Mouse (Mus musculus) skeletal muscle tissue, adult 2 months (tissue): ENCODE measurements around the gene Pafah2.

ENCODE experiments used
- DNase-seq: peaks from one replicate; pipeline ENCODE4 v3.0.0-alpha.2; 2012; ENCODE audit warnings: low read depth, low spot score

The Pafah2 gene

DNA sequence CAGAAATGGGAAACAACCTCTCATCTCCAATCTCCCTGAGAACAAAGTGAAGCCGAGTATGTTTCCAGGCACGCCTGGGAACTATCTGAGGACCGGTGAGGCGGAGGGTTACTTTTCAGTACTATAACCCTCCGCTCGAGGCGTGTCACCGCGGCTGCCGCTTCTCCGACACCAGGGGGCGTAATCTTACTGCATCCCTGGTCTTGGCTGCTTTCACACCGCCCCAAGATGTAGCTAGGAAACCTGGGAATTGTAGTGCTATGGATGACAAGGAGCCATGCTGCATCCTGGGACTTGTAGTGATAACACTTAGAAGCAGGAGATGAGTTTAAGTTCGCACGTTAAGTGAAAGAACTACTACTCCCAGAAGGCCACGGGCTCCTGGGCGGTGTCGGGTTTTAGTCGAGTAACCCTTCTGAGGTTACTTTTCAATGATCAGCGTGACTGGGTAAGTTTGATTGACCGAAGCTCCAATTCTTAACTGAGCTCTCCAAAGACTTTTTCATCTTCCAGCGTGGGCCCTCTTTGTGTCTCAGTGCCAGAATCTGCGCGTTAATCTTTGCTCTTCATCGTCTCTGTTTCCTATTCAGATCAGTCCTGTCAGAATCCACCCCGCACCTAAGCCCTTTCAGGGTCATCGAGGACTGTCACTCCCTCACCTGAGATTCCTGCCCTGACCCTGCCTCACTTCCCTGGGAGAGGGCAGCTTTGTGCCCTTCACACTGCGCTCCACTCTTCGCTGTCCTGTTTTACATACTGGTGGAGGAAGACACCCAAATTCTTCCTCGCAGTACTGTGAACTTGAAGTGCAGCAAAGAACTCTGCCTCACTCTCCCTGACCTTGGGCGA is at the start of gene Pafah2:
Pafah2 (plus strand) TSS at position 344 of the 849 bp plus-strand sequence.
- peak; percentile 99 for DNase-seq

DNA sequence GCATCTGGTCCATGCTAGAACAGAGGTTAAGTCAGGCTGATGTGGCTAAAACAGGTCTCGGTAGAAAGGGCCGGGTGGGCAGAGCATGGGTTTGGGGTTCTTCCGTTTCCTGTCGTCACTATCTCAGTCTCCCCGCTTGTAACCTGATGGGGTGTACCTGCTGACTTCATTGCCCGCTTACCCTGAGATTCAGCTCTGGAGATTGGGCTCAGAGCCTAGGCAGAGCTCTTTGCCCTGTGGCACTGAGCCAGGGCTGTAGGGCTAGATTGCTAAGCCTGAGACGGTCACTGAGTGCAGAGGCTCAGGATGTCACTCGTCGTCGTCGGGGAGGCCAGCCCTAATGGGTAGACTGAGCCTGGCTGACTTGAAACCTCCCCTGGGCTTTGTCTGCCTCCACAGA is 48.0 kb upstream of the Pafah2 start:
- DNase-seq = peak; percentile 58

DNA sequence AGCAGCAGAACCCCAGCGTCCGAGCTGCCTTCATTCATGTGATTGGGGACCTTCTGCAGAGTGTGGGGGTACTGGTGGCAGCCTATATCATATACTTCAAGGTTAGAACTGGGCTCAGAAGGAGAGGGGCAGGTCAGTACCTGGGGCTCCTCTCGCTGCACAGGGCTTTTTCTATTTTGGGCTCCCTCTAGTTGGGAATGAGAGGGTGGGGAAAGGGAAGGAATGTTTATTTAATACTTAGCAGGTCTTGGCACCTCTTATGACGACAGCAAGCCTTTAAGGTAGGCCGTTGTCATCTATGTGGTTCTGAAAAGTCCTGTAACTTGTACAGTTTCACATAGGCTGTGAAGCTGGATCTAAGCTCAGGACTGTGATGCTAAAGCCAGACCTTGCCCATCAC is 47.6 kb upstream of the Pafah2 start:
- no peak for DNase-seq

DNA sequence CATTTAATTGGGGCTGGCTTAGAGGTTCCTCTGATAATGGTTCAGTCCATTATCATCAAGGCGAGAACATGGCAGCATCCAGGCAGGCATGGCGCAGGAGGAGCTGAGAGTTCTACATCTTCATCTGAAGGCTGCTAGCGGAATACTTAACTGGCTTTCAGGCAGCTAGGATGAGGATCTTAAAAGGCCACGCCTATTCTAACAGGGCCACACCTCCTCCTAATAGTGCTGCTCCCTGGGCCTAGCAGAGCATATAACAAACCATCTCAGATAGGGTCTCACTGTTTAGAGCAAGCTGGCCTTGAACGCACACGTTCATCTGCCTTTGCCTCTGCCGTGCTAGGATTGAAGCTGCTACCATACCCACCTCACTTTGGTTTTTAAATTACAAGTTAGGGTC is 46.3 kb upstream of the Pafah2 start:
- no peak for DNase-seq

DNA sequence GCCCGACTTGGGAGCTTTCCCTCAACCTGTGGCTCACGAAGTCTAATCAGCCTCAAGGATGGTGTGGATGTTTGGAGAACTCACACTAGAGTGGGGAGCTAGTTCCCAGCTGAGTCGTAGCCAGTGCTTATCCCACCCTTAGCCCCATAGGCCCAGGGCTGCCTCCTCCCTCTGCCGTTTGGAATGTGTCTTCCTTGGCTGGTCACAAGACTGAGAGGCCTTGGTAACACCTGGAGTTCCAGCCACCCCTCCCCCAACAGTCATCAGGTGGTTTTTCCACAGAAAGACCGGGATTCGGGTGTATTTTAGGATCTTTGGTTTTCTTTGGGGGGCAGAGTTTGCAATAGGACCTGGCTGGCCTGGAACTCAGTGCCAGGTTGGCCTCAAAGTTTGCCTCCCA is 45.5 kb upstream of the Pafah2 start:
- DNase-seq = no peak

DNA sequence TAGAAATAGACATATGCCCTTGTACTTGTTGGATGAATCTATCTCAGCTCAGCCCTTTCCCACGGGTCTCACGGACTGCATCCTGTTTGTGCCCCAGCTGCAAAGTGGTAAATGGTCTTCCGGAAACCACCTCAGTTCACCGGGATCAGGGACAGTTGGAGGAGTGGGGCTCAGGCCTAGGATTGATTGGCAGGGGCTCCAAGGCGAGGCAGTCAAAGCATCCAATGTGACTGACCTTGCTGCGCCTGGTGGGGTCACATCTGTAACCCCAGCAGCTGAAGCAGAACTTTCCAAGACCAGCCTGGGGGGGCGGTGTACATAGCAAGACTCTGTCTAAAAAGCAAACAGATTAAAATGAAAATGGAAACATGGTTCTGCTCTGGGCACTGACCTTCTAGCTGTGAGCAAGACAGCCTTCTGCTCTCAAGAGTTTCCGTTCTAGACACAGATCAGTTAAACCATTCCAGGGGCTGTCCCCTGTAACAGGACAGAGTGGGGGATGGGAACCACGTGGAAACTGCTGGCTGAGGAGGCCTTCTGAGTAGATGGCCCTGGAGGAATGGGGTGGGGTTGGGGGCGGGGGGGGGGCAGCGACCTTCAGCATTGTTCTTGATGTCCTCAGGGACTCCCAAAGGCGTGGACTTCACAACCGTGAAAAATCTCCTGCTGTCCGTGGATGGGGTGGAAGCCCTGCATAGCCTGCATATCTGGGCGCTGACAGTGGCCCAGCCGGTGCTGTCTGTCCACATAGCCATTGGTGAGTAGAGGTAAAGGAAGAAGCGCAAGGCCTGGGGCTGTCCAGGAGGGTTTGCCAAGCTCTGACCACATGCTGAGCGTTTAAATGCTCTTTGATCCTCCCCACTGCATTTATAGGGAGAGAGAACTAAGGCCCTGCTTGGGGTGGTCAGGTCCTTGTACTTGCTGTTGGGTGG is 44.5 kb upstream of the Pafah2 start:
- no peak for DNase-seq

DNA sequence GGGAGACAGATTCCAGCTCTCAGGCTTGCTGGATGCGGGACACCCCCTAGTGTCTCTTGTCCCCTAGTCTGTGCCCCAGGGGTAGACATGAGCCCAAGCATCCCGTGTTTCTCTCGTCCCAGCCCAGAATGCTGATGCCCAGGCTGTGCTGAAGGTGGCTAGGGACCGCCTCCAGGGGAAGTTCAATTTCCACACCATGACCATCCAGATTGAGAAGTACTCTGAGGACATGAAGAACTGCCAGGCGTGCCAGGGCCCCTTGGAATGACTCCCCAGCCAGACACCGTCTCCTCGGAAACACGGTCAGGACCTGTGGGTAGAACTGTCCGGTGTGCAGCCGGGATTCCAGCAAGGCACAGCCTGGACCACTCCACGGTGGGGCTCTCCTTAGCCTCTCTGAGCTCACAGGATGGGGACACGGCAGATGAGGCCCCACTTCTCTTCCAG is 43.8 kb upstream of the Pafah2 start:
- DNase-seq = peak; percentile 60

DNA sequence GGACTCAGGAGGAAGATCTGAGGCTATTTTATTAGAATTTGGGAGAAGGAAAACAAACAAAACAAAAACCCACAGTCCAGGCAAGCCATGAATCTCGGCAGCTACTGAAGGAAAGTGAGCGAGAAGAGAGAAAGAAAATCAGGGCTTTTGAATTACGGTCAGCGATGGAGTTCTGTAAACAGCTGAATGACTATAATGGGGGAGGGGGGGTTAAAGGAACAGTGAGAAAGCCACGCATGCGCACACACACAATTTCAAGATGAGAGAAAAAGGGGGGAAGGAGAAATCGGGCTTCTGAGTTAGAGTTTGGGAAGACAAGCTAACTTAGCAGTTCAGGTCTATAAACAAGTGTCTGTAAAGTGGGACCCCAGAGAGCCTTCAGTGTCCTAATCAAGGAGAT is 43.2 kb upstream of the Pafah2 start:
- no peak for DNase-seq

DNA sequence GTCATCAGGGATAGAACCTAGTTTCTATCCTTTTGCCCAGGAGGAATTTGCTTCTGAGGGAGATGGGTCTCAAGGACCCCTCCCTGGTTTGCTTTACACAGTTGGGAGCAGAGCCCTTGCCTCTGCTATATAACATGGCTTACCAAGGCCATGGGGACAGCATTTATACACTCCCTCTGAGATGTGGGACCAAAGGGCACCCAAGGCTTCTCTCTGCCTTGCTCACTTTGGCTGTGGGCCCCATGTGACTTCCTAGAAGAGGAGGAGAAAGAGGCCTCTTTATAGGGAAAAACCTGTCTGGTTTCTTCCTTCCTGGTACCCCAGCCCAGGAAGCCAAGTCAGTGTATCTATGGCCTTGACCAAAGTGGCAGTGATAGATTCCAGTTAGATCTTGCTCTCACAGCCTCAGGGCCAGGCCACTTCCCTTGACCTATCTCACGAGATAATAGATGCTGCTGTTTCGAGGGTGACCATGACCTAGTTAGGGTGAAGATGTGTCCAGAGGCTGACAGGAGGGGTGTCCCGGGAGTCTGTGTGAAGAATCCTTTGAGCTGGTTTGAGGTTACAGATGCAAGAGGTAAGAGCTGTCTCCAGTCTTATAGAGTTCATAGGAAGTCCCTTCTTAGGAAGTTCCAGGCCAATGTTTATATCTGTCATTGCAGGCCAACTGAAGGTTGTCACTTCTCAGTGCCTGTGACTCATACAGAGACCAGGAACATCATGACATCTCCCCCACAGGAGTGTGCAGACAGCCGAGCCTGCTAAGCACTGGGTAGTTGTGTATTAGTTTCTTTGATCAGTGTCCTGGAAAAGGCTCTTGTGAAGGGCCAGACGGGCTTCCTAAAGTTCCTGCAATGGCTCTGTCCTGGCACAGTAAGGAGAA is 42.4 kb upstream of the Pafah2 start:
- DNase-seq = no peak

DNA sequence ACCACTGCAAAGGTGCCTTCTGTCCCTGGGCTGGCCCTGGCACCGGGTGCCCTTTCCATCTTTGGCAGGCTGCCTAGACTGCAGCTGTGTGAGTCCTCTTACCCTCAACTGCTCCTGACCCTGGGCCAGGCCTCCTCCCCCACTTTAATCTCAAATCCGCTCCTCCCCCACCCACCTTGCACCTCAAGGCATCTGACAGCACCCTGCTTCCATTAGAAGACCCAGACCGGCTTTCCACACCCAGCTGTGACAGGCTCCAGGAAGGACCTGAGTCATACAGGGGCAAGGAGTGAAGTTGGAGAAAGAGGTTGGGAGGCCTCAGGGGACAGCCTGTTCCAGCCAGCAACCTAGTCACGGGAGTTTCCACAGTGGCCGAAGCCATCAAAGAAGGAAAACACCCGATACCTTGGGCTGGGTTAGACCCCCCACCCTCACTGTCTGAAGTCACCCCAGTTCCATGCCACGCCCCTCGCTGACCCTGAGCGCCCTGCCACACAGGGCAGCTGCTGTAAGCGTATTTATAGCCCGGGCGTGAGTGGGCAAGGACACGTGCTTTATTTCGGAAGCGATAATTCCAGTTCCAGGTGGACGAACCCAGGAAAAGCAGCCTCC is 40.2 kb upstream of the Pafah2 start:
- DNase-seq = peak; percentile 94

DNA sequence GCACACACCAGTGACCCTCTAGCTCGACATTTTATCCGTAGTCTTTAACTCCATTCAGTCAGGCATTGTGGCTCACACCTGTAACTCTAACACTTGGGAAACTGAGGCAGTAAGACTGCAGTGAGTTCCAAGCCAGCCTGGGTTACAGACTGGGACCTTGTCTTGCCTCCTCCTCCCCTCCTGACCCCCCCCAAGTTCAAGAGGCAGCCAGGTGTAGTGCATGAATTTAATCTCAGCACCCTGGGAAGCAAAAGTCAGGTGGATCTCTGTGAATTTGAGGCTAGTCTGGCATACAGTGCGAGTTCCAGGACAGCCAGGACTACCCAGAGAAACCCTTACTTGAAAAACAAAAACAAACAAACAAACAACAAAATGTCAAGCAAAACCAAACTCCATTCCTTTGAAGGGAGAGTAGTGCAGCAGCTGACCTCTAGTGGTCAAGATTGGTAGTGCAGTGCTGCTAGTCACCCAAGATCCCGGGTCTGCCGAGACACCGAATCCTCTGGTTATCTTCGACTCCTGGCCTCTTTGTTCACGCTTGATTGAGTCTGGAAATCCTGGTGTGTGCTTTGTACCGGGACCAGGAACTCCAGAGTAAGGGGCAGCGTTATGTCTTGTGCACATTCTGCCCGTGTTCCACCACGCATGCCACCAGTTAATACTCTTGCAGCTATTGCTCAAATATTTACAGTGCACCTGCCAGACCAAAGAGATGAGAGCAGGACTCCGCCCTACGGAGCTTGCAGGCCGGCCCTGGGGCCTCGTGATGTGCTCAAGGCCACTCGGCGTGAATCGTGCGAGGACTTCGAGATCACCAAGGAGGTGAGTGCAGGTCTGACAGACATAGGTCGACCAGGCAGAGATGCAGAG is 39.3 kb upstream of the Pafah2 start:
- DNase-seq = peak; percentile 74

DNA sequence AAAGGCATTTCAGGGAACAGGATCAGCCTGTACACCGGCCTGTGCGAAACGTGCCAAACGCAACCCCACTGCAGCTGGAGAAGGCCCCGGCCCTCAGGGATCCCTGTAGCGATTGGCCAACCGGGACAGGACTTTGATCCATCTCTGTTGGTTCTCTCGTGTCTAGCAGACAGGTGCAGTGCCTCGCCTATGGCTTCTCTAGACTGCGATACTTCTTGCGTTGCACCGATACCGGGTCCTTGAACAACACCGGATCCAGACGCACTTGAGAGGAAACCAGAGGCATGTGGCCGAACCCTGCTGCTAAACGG is 38.7 kb upstream of the Pafah2 start:
- no peak for DNase-seq

DNA sequence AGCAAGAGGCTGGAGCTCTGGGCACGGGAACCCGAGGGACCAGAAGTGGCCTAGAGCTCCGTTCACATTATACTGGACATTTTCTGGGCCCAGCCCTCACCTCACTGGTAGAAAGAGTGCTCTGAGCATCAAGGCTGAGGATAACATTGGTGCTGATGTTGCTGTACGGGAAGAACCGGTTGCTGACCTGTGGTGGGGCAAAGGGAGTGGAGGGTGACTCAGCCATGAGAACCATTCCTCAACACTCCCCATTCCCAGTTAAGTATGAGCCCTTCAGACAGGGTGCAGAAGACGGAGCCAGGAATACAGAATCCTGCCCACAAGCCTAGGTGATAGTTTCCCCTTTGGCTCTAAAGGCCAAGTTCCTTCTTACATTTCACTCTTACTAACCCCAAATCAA is 36.5 kb upstream of the Pafah2 start:
- no peak for DNase-seq

DNA sequence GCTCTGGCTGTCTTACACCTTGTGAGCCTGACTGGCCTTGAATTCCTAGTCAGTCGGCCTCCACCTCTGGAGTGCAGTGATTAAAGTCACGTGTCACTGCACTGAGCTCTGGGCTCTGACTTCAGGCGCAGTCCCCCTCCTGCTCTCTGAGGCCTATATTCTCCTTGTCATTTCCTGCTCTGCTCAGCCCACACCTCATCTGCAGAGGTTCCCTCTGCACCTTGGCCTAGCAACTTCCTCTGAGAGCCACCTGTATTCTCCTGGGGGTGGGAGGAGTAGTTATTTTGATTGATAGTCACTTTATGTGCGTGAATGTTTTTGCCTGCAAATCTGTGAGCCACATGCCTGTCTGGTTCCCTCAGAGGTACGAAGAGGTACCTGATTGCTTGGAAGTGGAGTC is 34.9 kb upstream of the Pafah2 start:
- DNase-seq = no peak

DNA sequence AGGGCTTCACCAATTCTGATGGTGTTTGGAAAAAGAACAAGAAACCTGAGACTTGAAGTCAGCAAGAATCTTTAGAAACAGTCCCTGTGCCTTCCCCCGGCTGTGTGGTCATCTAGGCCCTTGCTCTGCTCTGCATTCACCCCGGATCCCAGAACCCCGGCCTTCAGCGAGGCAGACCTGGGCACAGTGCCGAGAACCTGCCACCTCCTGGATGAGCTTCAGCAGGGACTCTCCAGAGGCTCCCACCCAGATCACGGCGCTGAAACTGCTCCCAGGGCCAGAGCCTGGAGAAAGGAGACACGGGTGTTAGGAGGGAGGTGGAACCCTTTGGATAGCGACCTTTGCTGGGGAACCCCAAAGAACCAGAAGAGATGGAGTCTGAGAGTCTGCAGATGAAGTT is 34.0 kb upstream of the Pafah2 start:
- no peak for DNase-seq

DNA sequence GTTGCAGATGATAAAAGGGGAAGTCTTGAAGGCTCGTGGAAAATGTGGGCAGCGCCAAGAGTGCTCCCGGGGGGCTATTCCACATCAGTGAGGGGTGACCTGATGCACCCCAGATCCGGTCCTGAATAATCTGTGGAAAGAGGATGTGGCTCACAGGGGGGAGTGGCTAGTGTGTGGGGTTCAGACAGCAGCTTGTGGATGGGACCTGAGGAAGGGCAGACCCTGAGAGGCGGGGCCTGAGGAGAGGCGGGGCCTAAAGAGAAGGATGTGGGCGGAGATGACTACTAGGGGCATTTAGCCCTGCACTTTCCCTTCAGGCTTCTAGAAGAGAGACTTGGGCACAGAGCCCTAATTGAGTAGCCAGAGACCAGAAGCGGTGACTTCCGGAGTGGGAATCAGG is 33.5 kb upstream of the Pafah2 start:
- no peak for DNase-seq

DNA sequence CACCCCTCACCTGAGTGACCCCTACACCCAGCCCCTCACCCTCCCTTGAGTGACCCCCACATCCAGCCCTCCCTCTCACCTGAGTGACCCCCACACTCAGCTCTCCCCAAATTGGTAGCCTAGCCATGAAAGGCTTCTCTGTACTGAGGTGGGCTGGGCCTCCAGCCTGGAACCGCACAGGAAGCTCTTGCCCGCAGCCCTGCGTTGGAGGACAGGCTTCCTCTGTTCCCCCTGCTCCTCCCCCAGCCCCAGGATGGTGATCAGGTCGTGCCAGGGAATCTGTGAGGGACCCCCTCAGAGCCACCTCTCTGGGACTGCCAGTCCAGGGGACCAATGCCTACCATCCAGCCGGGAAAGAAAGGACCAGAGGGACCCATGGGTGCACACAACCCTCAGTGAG is 30.8 kb upstream of the Pafah2 start:
- DNase-seq = no peak

DNA sequence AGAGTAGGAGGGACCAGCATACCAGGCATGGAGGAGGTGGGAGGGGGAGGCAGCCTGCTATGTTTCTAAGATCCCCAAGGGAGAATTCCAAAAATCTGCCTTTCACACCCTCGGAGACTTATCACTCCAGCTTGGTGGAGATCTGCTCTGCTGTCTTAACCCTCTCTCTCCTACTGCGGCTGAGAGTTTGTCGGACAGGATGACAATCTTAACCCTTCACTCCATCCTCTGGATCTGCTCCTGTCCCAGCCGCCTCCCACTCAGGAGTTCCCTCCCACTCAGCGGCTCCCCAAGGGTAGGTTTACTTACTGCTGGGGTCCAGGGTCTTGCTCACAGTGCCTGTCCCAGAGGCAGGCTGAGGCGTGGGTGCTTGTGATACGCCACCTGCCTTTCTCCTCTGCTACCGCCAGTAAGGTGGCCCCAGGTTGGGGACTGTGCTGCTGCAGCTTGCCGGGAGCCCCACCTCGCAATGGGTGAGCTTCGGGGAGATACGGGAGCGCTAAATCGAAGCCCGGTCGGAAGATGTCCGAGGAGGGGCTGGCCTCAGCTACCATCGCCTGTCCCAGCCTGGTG is 25.4 kb upstream of the Pafah2 start:
- DNase-seq = no peak

DNA sequence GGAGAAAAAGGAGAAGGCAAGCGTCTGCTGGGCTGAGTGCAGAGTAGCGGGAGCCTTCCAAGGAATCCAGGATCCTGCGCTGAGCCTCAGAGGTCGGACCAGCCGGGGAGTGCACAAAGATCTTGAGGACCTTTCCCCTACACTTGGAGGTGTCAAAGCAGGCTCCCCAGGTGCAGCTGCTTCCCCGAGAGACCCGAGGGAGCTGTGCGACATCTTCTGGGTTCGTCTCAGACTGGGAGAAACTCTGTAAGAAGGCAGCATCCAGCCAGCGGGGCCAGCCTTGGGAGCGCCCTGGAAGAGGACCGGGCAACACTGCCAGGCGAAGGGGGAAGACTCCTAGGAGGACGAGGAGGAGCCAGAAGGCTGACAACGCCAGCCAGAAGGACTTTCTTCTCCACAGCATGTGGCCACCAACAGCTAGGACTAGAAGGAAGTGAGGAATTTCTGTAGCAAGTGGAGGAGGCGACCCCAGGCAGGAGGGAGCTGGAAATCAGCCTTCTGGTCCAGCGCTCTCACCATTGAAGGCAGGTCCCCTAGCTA is 24.7 kb upstream of the Pafah2 start:
- DNase-seq = no peak

DNA sequence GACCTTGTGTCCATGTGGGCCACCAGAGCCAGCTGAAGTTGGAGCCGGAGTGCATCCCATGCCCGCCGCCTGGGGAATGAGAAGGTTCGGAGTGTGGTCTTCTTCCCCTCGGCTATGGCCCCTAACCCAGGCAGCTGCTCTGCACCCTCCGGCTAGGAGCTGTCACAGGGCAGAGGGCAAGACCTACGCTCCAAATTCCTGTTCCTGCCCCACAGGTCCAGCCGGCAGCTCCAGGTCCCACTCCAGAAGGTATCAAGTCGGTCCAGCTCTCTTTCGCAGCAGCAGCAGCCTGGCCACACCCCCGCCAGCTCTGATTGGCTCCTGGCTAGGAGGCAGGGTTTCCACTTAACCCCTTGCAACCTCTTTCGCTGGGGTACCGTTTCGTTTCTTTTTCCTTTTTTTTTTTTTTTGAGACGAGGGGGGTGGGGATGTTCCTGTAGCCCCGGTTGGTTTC is 23.8 kb upstream of the Pafah2 start:
- DNase-seq = peak; percentile 77
